Mouse (Mus musculus) neural tube, embryonic 12.5 days (tissue): Measurements from ENCODE around the gene Rbbp8nl. TPM values are rescaled to one million over a fixed set of nuclear protein-coding genes. Genes with fewer than 3 reads are reported as not detected.

Source experiments
- ATAC-seq: fragments of 200-750 bp; cut with Nextera tagmentation; 2 replicates; pipeline ENCODE4 v1.8.0; 2017; ENCODE audit warnings: low read depth, mild to moderate bottlenecking, moderate TSS enrichment, moderate library complexity; ENCODE audit not compliant: low FRiP score
- H3K27ac ChIP-seq: fragments of 300-500 bp; sonication (generic); 2 replicates; pipeline ENCODE4 v1.5.1; 2016
- H3K27me3 ChIP-seq: fragments of 300-500 bp; sonication (generic); replicated peaks from 2 replicates; pipeline ENCODE4 v1.6.1; 2016; ENCODE audit warnings: mild to moderate bottlenecking
- H3K36me3 ChIP-seq: fragments of 300-500 bp; sonication (generic); 2 replicates; pipeline ENCODE4 v1.6.1; 2016; ENCODE audit warnings: mild to moderate bottlenecking
- H3K4me1 ChIP-seq: fragments of 300-500 bp; sonication (generic); 2 replicates; pipeline ENCODE4 v1.6.1; 2016
- H3K4me2 ChIP-seq: fragments of 300-500 bp; sonication (generic); replicated peaks from 2 replicates; pipeline ENCODE4 v1.6.1; 2016; ENCODE audit warnings: mild to moderate bottlenecking
- H3K4me3 ChIP-seq: fragments of 300-500 bp; sonication (generic); 2 replicates; pipeline ENCODE4 v1.5.1; 2016
- H3K9ac ChIP-seq: fragments of 300-500 bp; sonication (generic); 2 replicates; pipeline ENCODE4 v1.6.1; 2016; ENCODE audit warnings: mild to moderate bottlenecking
- H3K9me3 ChIP-seq: fragments of 300-500 bp; sonication (generic); 2 replicates; pipeline ENCODE4 v1.6.1; 2016; ENCODE audit warnings: mild to moderate bottlenecking
- WGBS: fragments of 180-500 bp; shearing (Covaris S2); methylation state at CpG from one replicate; pipeline ENCODE4 v1.1.7; 2016; 5-methylcytosine and 5-hydroxymethylcytosine counted together
- microRNA-seq: library from miRNA; unstranded; fragments of <30 nt; microRNA quantifications from one replicate; pipeline ENCODE4, GENCODE M21; 2017
- polyA plus RNA-seq: library from polyadenylated mRNA; unstranded; fragments of >200 nt; fragmentation: Nextera tagmentation; extraction: Ambion mirVana; gene quantifications from 2 replicates; pipeline ENCODE4 v1.2.1, GENCODE M21; 2016

Rbbp8nl gene
- polyA plus RNA-seq, 1 experiment from 2014 or later = 0.13 TPM

- no peak overlapping the region for H3K4me2 ChIP-seq
- H3K27me3 ChIP-seq = no peaks in the 10 kb centered on the region
- H3K36me3 ChIP-seq = no peaks in the 10 kb centered on the region
- no peak for ATAC-seq
- no peaks in the 10 kb centered on the region for H3K9me3 ChIP-seq
- H3K27ac ChIP-seq = no peak overlapping the region
- H3K9ac ChIP-seq = no peak overlapping the region
- WGBS = 90% methylated on average over 8 of the region's 8 CpGs
- peaks cover 4% of the 10 kb centered on the region; the same call in 1 of the 2 replicates for H3K4me1 ChIP-seq
- no peak overlapping the region for H3K4me3 ChIP-seq
These were observed 55.3 kb downstream of the Rbbp8nl start for GRCm38 (mm10) chr2:180234353-180234752.

DNA sequence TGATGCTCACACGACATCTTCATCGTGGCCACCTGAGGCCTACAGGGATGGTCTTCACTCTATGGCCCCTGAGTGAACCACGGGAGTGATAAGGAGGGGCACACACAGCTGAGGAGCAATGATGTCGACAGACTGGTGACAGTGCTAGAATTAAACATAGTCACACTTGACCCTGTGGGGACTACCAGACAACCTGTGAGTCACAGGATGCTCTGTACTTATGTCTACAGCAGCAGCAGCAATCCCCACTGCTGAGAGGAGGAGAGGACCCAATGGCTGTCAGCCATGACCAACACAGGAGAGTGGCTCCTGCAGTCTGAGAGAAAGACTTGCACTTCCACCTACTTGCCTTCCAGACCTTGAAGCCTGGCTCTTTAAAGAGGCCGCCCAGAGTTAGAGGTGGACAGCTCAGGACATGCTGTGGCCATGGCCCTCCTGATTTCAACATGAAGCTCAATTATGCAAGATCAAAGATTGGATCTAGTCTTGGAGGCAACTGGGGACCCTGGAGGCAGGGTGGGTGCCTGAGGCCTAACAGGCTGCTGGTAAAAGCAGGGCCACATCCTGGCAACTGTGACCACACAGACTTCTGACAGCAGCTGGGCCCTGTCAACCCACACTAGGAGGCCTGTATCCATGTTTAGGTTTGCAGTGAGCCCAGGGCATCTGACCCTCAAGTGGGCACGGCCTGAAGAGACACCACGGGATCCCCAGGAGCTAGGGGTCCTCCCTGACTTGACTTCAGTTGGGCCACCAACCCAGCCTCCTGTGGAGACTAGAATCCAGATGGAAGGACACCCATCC, 56.4 kb downstream of the Rbbp8nl start:
- 87% methylated on average over 7 of the region's 7 CpGs for WGBS
- Histone ChIP-seq H3K27ac (no peak overlapping the region), H3K36me3 (no peaks in the 10 kb centered on the region), H3K9me3 (no peaks in the 10 kb centered on the region), H3K4me3 (no peak overlapping the region), H3K4me1 (peaks cover 8% of the 10 kb centered on the region; the same call in 1 of the 2 replicates), H3K9ac (no peak overlapping the region), H3K4me2 (no peak overlapping the region), H3K27me3 (no peaks in the 10 kb centered on the region)
- ATAC-seq = no peak

- peaks cover 12% of the 10 kb centered on the region for H3K27me3 ChIP-seq
- no peak for ATAC-seq
- H3K9ac ChIP-seq = no peak overlapping the region
- no peak overlapping the region for H3K4me3 ChIP-seq
- peaks cover 30% of the 10 kb centered on the region for H3K4me1 ChIP-seq
- 59% methylated on average over 4 of the region's 4 CpGs for WGBS
- H3K9me3 ChIP-seq = no peaks in the 10 kb centered on the region
- no peak overlapping the region for H3K4me2 ChIP-seq
- H3K27ac ChIP-seq = no peak overlapping the region
- no peaks in the 10 kb centered on the region for H3K36me3 ChIP-seq
These were observed 59.2 kb downstream of the Rbbp8nl start for GRCm38 (mm10) chr2:180230482-180230881.

- no peak overlapping the region for H3K4me3 ChIP-seq
- H3K9me3 ChIP-seq = no peaks in the 10 kb centered on the region
- ATAC-seq = no peak
- H3K27ac ChIP-seq = no peak overlapping the region
- WGBS = 79% methylated on average over 3 of the region's 3 CpGs
- H3K4me2 ChIP-seq = no peak overlapping the region
- no peak overlapping the region for H3K9ac ChIP-seq
- peaks cover 25% of the 10 kb centered on the region for H3K27me3 ChIP-seq
- peaks cover 37% of the 10 kb centered on the region for H3K4me1 ChIP-seq
- H3K36me3 ChIP-seq = no peaks in the 10 kb centered on the region
These were observed 60.5 kb downstream of the Rbbp8nl start for GRCm38 (mm10) chr2:180229129-180229528.

DNA sequence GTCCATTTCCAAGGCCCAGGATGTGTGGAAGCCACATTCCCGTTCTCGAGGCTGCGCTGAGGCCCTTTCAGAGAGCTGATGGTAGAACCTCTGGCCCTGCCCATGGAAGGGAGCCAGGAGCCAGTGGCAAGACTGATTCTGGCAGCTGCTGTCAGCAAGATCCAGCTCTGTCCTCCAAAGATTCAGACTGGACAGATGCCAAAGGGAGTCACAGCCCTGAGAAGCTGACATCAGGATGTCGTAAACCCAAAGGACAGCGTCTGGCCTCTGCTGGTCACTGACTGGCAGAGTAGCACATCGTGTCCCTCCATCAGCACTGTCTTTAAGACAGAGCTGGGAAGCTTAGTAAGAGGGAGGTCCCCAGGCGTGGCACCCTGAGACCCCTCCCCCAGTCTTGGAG, 61.1 kb downstream of the Rbbp8nl start:
- no peaks in the 10 kb centered on the region for H3K36me3 ChIP-seq
- H3K4me3 ChIP-seq = no peak overlapping the region
- no peak overlapping the region for H3K4me2 ChIP-seq
- no peaks in the 10 kb centered on the region for H3K9me3 ChIP-seq
- peaks cover 30% of the 10 kb centered on the region for H3K27me3 ChIP-seq
- H3K4me1 ChIP-seq = peaks cover 38% of the 10 kb centered on the region
- no peak for ATAC-seq
- 59% methylated on average over 7 of the region's 7 CpGs for WGBS
- H3K27ac ChIP-seq = no peak overlapping the region
- H3K9ac ChIP-seq = no peak overlapping the region

- 43% methylated on average over 6 of the region's 6 CpGs for WGBS
These were observed 61.6 kb downstream of the Rbbp8nl start for GRCm38 (mm10) chr2:180228060-180228458.

More at GRCm38 (mm10) chr2:180228060-180228458, 61.6 kb downstream of the Rbbp8nl start:
- Histone ChIP-seq H3K4me2 (peak overlapping the region; percentile 43), H3K27ac (no peak overlapping the region), H3K9ac (no peak overlapping the region), H3K36me3 (no peaks in the 10 kb centered on the region), H3K27me3 (peaks cover 35% of the 10 kb centered on the region), H3K4me3 (no peak overlapping the region), H3K9me3 (no peaks in the 10 kb centered on the region), H3K4me1 (peaks cover 43% of the 10 kb centered on the region)
- ATAC-seq = no peak

Small RNA genes within 50 kb of the gene (microRNA-seq; reads per million reads assigned to microRNA genes)
- gene Mir3091 = 2.0 reads per million

Other genes with a start within 250 kb of the Rbbp8nl start
- gene Psma7, start 247.4 kb downstream of the Rbbp8nl start, polyA plus RNA-seq = 679 and 702 TPM in 2 replicates
- 33.8 and 34.1 TPM in 2 replicates for gene Ss18l1, start 247.4 kb downstream of the Rbbp8nl start, polyA plus RNA-seq
- 30.0 and 32.4 TPM in 2 replicates for gene Mtg2, start 219.3 kb downstream of the Rbbp8nl start, polyA plus RNA-seq
- 2.8 and 3.4 TPM in 2 replicates for gene Hrh3, start 185.4 kb downstream of the Rbbp8nl start, polyA plus RNA-seq
- 51.8 and 52.5 TPM in 2 replicates for gene Osbpl2, start 170.6 kb downstream of the Rbbp8nl start, polyA plus RNA-seq
- 218 and 221 TPM in 2 replicates for gene Adrm1, start 118.4 kb downstream of the Rbbp8nl start, polyA plus RNA-seq
- 2.8 and 2.9 TPM in 2 replicates for gene Lama5, start 64.0 kb downstream of the Rbbp8nl start, polyA plus RNA-seq
- gene Rps21, start 32.5 kb downstream of the Rbbp8nl start, polyA plus RNA-seq = 430 and 468 TPM in 2 replicates
- 26.3 and 28.7 TPM in 2 replicates for gene Cables2, start 16.4 kb downstream of the Rbbp8nl start, polyA plus RNA-seq
- gene Gata5, start 44.8 kb upstream of the Rbbp8nl start, polyA plus RNA-seq = 0.08 TPM in 1 of 2 replicates, not detected in the other
- 6.0 and 7.8 TPM in 2 replicates for gene Slco4a1, start 166.4 kb upstream of the Rbbp8nl start, polyA plus RNA-seq
- gene Ntsr1, start 210.1 kb upstream of the Rbbp8nl start, polyA plus RNA-seq = 0.28 and 0.32 TPM in 2 replicates